Mouse (Mus musculus) brain, embryonic 14.5 days (tissue): ENCODE data around the gene Ets1. TPM values are rescaled to one million over a fixed set of nuclear protein-coding genes. Genes with fewer than 3 reads are reported as not detected.
A peak's percentile ranks its signal among the peaks of the same experiment; 100 is the strongest.

ENCODE experiments used
- DNase-seq: peaks from one replicate; pipeline ENCODE4 v3.0.0-alpha.2; 2011; ENCODE audit warnings: low read depth
- CTCF ChIP-seq: fragments of 200-500 bp; IDR thresholded peaks from 2 replicates; pipeline ENCODE4 v1.5.1; 2012; ENCODE audit warnings: inconsistent platforms, mild to moderate bottlenecking, moderate library complexity, borderline replicate concordance; ENCODE audit not compliant: insufficient read depth, insufficient read length; ENCODE audit errors: extremely low read depth
- POLR2A ChIP-seq: fragments of 200-500 bp; IDR thresholded peaks from 2 replicates; pipeline ENCODE4 v1.6.1; 2012; ENCODE audit warnings: mild to moderate bottlenecking, inconsistent platforms, borderline replicate concordance; ENCODE audit not compliant: poor library complexity, insufficient read depth, insufficient read length, severe bottlenecking; ENCODE audit errors: extremely low read depth
- polyA plus RNA-seq: library from polyadenylated mRNA; depleted of rRNA; stranded (reverse); fragments of >200 nt; gene quantifications from 2 replicates; pipeline ENCODE4 v1.2.3, GENCODE M21; 2012

Gene Ets1
- polyA plus RNA-seq, 1 experiment, result 15.8 TPM

DNA sequence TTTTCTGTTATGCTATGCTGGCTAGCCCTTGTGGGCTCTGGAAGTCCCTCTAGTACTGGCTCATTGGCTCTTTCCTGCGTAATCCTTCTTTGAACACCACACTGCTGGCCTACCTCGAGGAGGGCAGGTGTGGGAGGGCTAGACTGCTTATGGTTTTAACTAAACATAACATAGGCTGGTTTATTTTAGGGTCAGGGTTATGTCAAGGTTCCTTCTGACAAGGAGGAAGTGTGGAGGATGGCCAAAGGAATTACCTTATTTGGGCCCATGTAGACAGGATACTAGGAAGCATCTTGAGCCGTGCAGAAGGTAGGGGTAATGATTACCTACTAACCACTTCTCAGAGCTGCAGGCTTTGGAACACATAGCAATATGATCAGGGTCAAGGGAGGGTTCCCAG lies 14.7 kb downstream of the Ets1 start:
- no peak for DNase-seq
- TF ChIP-seq CTCF (no peak), POLR2A (no peak)

DNA sequence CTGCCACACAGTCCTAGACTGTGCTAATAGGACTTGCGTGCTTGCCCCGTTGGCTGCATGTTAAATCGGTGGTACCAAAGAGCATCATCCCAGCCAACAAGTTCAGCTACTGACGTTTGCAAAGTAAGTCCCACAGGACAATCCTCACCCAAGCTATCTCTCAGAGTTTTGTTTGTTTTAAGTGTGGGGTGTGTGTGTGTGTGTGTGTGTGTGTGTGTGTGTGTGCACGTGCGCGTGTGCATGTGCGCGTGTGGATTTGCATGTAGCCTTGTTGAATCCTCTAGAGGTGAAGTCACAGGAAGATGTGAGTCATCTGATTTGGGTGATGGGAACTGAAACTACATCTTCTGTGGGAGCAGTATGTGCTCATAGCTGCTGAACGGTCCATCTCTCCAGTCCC lies 16.1 kb downstream of the Ets1 start:
- TF ChIP-seq POLR2A (no peak), CTCF (no peak)

DNA sequence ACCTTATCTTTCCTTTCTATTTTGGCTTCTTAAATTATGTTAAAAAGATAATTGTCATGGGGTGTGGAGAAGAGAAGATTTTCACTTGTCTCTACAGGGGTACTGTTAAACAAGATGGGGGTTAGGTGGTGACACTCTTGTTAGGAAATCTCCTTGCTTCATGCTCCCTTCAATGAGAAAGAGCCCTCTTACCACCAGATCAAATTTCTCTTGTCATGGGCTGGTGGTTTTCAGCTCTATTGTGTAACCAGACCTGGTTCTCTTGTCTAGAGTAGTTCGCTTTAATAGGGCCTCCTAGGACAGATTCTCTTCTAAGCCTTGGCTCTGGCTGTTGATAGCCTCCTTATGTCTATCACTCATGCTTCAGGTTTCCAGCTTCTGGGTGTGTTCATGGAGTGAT lies 18.3 kb downstream of the Ets1 start:
- no peak for DNase-seq
- TF ChIP-seq CTCF (no peak), POLR2A (no peak)

More for the DNA sequence above, 16.1 kb downstream of the Ets1 start:
- DNase-seq, result no peak

DNA sequence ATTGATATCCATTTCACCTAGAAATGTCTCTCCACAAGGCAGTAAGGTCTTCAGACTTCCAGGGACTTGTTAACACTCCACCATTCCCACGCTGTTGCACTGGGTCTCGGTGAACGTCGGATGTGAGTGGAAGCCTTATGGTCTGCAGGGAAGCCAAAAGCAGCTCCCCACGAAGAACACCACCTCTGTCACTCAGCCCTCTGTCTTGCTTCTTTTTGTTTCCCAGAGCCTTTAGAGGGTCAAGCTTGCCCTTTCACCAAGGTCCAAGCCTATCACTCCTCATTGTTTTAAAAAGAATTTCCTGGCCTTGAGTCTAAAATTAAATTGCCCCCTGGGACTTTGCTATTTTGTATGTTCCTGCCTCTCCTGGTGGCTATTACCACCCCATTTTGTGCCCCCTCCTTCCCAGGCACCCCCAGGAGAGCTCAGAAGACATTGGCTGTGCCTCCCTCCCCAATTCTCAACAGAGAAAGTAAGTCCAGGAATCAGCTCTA lies 20.4 kb downstream of the Ets1 start:
- no peak for DNase-seq
- no peak for TF ChIP-seq CTCF
- no peak for TF ChIP-seq POLR2A

DNA sequence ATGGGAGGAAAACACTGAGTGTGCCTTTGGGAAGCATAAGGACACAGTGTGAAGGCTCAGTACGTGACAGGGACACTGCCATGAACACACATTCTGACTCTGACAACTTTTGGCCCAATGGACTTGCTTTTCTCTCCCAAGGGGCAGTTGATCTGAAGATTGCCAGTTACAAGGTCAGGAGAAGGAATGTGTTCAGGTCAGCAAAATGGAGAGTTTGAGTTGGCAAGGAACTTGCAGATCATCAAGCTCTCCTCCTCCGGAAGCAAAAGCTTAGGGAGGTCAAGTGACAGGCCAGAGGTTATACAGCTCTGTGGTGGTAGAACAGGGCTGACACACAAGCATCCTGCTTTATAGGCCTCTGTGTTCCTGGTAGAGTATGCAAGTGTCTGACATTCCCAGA lies 21.1 kb downstream of the Ets1 start:
- no peak for DNase-seq

DNA sequence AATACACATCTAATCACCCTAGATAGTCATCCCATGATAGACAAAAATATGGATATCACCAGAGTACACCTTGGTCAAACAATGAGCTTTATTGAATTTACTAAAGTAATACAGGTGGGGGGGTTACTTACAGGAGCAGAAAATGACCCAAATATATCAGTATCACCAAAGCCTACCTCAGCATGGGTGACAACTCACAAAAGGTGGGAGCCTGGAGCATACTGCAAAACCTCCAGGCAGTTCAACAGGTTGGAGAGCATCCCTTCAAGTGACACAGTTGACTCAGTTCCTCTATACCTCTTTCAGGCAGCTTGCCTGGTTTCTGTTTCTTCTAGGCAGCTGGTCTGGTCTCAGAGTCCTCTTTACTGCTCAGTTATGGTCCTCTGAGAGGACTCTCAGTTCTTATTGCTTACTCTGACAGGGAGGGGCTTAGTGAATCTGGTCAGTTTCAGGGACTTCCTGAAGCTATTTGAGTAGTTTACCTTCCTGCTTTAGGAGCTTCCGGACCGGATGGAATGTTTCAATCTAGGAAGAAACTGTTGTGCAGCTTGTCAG lies 24.5 kb downstream of the Ets1 start:
- TF ChIP-seq POLR2A, result no peak
- TF ChIP-seq CTCF, result no peak
- no peak for DNase-seq

More for the DNA sequence above, 21.1 kb downstream of the Ets1 start:
- TF ChIP-seq POLR2A (no peak), CTCF (no peak)

DNA sequence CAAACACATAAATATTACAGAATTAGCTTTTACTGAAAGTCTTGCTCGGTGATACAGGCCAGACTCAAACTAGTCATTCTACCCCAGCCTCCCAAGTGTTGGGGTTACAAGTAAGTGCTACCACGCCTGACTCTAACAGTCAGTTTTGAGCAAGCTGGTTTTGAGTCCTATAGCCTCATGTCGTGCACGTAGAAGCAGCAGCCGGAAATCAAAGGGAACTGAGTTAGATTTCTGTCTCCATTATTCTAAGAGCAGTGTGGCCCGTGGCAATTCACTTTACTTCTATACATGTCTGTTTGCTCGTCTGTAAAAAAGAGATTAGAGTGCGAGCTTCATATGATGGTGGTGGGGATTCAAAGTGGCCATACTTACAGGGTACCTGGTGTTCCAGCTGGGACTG lies 25.1 kb downstream of the Ets1 start:
- DNase-seq, result no peak
- TF ChIP-seq POLR2A (no peak), CTCF (no peak)

DNA sequence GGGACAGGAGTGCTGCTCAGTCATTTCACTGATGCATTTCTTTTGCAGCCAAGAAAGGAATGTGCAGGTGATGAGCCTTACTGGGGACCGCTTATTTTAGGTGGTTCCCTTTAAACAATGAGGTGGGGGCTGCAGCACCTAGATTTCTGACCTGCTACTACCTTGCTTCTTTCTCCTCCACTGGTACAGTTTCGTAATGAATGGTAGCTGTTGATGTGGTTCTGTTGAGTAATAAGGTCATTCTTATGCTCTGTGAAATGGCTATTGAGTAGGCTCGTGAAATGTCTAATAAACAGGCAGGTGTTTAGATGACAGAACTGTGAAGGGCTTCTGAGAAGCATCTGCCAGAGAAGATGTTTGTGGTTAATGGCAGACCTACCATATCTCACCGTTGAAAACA lies 25.5 kb downstream of the Ets1 start:
- TF ChIP-seq POLR2A (no peak), CTCF (no peak)
- DNase-seq, result no peak

DNA sequence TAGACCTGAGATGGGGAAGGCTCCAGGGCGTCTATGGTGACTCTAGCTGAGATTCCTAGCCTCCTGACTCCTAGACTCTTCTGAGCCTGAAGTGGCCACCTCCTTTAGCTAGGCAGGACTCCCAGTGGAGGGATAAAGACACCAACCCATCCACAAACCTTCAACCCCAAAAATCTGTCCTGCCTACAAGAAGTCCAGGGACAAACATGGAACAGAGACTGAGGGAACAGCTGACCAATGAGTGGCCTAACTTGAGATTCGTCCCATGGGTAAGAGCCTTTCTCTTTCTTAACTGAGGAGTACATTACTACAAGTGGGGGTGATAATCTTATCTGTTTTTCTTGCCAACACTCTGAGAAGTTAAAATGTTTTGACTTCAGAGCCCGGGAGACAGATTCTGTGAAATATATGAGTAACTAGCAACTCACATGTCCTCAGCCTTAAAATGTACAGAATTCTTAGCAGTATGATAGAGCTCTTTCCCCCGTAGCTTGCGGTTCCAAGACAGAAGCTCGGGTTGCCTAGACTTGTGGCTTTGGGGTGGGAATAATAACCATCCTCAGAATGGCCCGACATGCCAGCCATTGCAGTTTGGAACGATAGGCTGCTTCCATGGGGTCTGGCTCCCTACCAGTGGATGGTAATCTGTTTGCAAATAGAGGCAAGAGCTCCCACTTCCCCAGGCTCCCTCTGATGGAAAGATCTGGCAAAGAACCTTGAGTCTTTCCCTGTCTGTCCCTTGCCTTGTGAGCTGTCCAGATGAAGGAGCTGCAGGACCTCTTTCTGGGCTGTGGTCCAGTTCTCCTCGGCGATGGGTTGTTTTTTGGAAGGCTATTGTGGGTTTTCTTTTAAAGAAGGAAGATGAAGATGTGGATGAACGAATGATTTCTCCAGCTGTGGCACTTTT lies 30.8 kb downstream of the Ets1 start:
- TF ChIP-seq POLR2A (no peak), CTCF (no peak)
- DNase-seq, result peak; percentile 57

DNA sequence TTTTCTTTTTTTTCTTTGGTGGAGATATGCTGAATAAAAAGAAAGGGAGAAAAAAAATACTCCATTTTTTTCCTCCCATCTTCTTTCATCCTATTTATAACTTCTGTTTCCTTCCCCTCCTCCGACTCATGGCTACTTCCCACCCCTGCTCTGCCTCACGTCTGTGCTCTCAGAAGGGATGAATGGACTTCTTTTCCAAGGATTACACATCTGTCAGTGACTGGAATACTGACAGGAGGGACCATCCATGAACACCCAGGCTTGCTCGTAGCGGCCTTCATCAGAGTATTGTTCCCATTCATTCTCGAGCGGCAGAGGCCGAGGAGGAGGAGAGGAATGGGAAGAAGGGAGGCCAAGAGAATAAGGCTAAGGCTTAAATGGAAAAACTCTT lies 31.5 kb downstream of the Ets1 start:
- TF ChIP-seq CTCF (no peak), POLR2A (no peak)

DNA sequence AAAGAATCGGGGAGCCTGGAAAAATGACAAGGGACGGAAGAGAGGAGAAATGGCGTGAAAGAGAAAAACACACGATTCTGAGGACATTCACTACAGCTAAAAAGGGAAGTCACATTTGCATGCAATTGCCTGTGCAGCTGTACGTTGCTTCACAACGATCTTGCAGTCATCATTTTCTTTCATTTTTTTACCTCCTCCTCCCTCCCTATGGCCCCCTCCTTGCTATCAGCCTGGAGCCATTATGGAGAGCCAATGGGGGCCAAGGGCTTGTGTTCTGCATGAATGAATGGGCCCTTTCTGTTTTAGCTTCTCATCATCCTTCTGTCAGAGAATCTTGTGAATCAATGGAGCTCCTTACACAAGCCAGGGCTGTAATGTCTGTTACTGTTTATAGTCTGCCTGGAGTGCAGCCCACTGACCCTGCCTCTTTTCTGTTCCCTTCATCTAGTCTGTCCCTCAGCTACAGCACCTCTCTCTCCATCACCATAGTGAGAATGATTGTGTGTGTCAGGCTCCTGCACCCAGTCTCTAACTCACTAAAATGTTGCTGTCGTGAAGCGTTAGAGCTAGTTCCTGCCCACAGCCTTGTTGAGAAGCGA lies 32.2 kb downstream of the Ets1 start:
- DNase-seq, result peak; percentile 62
- no peak for TF ChIP-seq POLR2A
- TF ChIP-seq CTCF, result no peak

More for the DNA sequence above, 31.5 kb downstream of the Ets1 start:
- peak; percentile 35 for DNase-seq

DNA sequence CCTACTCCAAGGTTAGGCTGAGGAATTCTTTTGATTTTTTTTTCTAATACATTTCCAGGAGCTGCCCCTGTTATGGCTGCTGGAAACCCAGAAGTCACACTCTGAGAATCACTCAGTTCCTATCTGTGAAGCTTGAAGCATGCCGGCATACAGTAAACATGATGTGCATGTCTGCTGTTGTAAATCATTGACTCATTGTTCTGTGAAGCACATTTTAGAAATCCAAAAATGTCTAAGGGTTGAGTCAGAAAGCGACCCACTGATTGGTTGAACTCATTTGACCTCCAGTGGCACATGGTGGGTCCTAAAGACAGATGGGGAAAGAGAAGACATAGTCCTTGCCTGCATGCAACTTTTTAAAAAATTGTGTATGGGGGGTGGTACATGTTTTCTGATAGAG lies 33.4 kb downstream of the Ets1 start:
- no peak for TF ChIP-seq POLR2A
- no peak for DNase-seq
